Mouse (Mus musculus): ENCODE data around the gene Psmc5.

Gene Psmc5

DNA sequence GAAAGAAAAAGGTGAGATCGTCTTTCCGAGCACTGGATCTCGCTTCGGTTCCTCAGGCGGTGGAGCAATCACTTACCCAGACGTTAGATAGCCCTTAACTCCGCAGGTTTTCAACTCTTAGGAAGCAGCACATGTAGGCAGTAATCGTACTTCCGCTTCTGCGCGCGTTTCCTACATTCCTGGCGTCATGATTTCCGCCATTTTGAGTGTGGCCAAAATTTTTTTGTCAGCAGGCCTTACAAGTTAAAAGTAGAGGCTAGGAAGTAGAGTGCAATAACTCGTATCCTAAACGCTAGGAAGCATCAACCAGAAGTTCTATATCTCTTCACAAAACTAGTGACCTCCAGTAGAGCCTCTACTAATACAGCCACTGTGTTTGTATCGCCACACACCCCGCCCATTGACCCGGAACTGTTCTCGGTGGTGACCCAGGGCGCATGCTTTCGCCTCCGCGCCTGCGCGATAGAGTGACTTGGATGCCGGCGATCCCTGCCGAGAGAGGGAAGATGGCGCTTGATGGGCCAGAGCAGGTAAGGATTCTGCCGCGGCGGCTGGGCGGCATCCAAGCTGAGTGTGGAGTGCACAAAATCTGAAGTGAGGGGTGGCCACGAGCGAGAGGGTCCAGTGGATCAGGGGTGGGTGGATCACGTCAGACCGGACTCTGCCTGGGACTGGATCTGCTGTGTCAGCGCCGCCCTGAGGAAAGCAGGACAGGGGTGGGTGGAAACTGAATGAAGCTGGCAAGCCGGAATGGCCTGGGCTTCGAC lies at the start of gene Psmc5, which contains the start of gene Ftsj3:
TSS of gene Psmc5 (plus strand) at position 470 of the 767 bp plus-strand sequence.
TSS of gene Ftsj3 (minus strand) at position 395 of the 767 bp plus-strand sequence.
- in situ Hi-C loops (cut with MboI; ENCODE audit: unreplicated experiment in 2 of 2): loop anchor here in 1 of 2 experiments (10.0 kb wide), 1 partner anchor 69 kb away; no protein-coding TSS in a partner anchor

DNA sequence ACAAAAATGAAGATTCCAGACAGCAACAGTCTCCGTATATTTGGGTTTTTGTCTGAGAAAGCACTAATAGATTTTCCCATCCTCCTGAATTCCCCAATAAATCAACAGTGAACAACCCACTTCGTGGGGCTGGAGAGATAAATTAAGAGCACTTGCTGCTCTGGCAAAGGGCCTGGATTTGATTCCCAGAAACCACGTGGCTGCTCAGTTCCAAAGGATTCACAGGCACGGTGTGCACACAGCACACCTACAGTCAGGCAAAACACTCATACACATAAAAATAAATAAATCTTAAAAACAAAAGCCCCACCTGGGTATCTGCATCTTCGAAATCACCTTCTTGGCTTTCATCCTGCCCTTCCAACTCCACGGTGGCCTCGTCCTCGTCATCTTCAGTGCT lies 43.2 kb upstream of the Psmc5 start:
- in situ Hi-C loops (cut with MboI; ENCODE audit: unreplicated experiment in 2 of 2): no loop called here

DNA sequence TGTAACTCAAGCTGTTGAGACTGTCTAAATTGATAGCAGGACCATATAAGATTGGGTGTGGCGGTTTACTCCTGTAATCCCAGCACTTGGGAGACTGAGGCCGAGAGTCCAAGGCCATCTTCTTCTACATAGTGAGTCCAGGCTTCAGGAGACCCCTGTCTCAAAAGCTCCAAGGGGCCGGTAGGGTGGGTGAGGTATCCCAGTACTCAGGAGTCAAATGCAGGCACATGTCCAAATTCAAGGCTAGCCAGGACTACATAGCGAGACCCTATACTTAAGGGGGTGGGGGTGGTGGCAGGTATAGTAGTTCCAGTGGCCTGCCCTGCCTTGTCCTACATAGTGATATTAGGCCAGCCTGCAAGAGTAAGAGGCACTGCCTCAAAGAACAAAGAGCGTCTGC lies 41.1 kb upstream of the Psmc5 start:
- in situ Hi-C loops (cut with MboI; ENCODE audit: unreplicated experiment in 2 of 2): no loop called here

DNA sequence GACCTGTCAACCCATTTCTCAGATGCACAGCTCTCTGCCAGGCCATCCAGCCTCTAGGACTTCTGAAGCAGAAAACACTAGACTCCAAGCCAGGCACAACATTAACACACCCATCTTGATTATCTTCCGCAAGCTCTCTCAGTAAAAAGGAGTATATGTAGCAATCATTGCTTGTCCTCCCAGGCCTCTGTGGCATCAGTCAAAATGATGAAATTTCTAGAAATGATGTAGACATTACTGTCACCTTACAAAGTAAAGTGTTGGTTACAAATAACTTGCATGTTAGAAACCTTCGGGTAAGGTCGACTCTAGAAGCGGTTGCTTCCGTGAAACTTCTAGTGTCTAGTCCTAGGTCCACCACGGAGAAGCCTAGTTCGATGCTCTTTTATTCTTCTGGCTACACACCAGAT lies 40.5 kb upstream of the Psmc5 start:
- in situ Hi-C loops (cut with MboI; ENCODE audit: unreplicated experiment in 2 of 2): no loop called here

DNA sequence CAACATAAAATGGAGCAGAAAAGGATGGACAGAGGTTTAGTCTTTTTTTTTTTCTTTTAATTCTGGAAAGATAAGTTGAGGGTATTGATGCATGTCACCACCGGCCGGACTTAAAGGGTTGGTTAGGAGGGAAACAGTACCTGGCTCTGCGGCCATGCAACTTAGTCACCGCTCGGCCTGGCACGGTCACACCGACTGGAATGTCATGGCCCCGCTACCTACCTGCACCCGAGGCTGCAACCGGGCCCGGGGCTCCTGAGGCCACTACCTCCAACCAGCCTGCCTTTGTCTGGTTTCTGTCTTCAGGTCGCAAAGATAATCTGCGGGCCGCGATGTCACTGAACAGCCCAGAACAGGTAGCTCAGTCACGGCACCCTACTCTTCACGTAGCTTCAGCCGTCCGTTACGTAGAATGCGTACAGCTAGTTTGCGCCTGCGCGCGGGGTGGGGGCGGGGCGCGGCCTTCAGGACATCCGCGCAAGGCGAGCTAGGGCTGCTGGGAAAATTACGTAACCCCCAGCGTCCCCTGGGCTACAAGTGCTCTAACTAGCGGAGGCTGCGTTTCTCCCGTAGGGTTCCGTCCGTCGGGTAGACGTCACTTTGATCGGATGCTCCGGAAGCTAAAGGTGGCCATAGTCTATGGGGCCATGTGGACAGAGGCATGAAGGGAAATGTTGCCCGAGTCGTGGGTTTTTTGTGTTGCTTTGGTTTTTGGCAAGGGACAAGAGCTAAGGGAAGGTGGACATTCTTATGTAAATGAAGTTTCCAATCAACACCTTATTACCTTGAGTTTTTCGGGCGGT lies 39.8 kb upstream of the Psmc5 start, which contains the start of gene Ccdc47:
TSS of gene Ccdc47 (minus strand) at position 418 of the 803 bp plus-strand sequence.
- in situ Hi-C loops (cut with MboI; ENCODE audit: unreplicated experiment in 2 of 2): no loop called here

DNA sequence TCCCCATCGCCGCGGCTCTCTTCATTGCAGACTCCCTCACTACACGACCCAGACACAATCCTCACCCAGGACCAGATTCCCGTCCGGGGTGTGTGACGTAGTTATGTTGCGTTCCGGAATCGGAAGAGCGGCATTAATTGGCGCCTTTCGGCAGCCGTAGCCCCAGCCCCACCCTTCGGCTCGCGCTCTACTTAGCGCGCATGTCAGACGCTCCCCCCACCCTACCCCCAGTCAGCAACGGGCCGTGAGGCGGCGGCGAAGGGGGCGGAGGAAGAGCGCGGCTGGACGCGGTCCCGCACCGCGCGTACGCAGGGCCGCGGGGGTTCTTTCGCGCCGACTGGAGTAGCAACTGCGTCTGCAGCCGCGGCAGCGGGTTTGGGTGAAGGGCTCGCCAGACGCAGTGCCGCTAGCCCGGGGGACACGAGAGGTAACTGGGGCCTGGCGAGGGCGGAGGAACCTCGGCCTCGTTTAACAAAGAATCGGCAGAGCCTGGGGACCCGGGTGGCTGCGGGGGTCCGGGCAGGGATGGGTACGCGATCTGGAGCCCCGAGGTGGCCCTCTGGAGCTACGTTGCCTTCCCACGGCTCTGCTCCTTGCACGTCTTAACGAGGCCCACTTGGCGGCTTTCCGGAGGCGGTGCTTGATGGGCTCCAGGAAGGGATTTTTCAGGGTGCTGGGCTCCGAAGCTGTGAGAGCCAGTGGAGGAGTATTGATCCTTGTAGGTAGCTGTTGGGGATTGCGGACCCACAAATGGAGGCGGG lies 39.0 kb upstream of the Psmc5 start, which contains the start of gene Ddx42:
TSS of gene Ddx42 (plus strand) at position 197 of the 761 bp plus-strand sequence.
- in situ Hi-C loops (cut with MboI; ENCODE audit: unreplicated experiment in 2 of 2): no loop called here

DNA sequence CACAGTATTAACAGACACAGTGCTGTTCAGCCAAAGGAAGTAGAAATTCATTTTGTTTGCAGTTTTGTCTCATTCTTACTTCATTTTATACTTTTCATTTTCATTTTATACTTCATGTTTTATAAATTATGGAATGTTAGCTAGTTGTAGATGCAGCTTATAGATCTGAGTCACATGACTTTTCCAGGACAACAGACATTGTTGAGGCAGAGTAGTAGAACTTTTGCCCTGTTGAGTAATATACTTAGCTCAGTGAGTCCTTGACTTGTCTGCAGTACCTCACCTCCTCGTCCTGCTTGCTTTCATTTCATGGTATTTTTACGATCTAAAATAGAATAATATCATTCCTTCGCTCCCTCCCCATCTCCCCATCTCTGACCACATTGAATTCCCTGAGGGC lies 35.4 kb upstream of the Psmc5 start:
- in situ Hi-C loops (cut with MboI; ENCODE audit: unreplicated experiment in 2 of 2): loop anchor here in 1 of 2 experiments (5.0 kb wide), 1 partner anchor 47 kb away; no protein-coding TSS in a partner anchor

DNA sequence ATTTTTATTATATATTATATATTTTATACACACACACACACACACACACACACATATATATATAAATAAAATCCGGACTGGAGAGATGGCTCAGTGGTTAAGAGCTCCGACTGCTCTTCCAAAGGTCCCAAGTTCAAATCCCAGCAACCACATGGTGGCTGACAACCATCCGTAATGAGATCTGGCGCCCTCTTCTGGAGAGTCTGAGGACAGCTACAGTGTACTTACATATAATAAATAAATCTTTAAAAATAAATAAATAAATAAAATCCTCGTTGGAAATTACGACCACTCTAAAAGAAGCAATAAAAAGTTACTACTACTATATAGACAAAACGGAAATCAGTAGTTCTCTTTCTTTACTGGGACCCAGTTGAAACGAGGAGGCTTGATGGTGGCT lies 22.0 kb upstream of the Psmc5 start:
- in situ Hi-C loops (cut with MboI; ENCODE audit: unreplicated experiment in 2 of 2): loop anchor here in 1 of 2 experiments (10.0 kb wide), 1 partner anchor 79 kb away; no protein-coding TSS in a partner anchor

DNA sequence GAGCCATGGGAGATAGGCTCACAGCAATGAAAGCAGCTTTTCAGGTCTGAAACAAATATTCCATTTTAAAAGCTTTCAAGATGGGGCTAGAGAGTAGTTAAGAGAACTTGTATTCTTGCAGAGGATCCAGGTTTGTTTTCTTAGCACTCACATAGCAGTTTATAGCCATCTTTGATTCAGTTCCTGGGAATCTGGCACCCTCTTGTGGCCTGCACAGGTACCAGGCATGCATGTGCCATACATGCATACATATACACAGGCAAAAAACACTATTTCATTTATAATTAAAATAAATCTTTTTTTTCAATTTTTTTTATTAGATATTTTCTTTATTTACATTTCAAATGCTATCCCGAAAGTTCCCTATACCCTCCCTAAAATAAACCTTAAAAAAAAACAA lies 9.1 kb upstream of the Psmc5 start:
- in situ Hi-C loops (cut with MboI; ENCODE audit: unreplicated experiment in 2 of 2): loop anchor here in 1 of 2 experiments (5.0 to 10.0 kb wide), 2 partner anchors 80 to 92 kb away; no protein-coding TSS in a partner anchor

DNA sequence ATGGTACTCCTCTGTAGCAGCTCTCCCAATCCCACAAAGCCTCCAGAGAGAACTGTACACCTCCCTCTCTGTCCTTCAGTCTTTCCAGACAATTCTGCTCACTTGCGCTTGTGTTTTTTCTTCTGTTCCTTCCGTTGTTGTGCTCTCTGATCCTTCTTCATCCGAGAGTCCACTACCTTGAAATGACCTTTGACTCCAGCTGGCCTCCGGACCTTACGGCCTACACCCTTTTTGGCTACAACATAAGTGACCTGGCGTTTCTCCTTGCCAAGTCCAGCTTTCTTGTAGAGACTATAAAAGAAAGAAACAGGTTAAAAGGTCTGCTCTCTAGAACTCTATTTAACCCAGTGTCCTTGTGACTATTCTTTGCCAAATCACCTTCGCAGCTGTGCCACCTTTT lies 6.6 kb upstream of the Psmc5 start:
- in situ Hi-C loops (cut with MboI; ENCODE audit: unreplicated experiment in 2 of 2): loop anchor here in 1 of 2 experiments (5.0 to 10.0 kb wide), 2 partner anchors 78 to 95 kb away; no protein-coding TSS in a partner anchor

DNA sequence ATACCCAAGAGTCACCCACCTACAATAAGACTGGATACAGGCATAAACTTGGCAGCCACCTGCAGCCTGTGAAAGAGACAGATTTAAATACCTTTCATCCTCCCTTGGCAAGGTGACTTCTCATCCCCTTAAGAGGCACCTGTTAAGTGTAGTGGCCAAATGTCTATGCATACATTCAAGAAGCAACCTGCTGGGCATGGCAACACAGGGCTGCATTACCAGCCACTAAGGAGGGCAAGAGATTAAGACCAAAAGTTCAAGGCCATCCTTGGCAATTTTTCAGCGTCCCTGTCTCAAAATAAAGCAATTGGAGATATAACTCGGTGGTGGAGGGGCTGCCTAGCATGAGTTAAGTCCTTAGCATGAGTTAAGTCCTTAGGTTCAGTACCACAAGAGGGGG lies 1.2 kb upstream of the Psmc5 start:
- in situ Hi-C loops (cut with MboI; ENCODE audit: unreplicated experiment in 2 of 2): loop anchor here in 1 of 2 experiments (10.0 kb wide), 1 partner anchor 70 kb away; no protein-coding TSS in a partner anchor

DNA sequence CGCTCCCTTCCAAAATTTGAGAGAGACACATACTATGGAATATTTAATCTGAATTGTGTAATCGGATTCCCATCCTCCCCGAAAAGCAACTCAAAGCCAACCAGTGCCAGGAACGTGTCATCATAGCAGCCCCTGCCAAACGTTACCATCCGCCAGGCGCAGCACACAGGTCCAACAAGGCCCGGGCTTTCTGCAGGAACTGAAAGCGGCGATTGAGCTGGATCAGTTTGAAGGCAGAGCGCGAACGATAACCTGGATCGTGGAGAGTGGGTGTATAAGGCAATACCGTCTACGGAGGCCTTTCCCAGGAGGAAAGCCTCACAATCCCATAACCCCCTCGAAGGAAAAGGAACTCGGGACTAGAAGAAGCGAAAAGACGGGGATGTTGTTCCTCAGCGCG lies 780 bp upstream of the Psmc5 start:
- in situ Hi-C loops (cut with MboI; ENCODE audit: unreplicated experiment in 2 of 2): loop anchor here in 1 of 2 experiments (10.0 kb wide), 1 partner anchor 70 kb away; no protein-coding TSS in a partner anchor

DNA sequence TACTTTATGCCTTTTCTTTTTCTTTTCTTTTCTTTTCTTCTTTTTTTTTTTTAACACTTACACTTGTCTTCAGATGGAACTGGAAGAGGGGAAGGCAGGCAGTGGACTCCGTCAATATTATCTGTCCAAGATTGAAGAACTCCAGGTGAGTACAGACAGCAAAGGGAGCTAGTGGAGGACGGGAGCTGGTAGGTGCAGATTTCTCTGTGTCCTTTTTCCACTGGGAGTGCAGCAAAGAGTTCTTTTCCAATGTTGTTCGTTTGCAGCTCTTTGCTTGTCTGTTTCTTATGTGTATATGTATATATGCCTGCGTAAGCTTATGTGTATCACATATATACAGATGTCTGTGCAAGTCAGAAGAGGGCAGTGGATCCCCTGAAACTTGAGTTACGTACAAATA lies 821 bp downstream of the Psmc5 start:
- in situ Hi-C loops (cut with MboI; ENCODE audit: unreplicated experiment in 2 of 2): loop anchor here in 1 of 2 experiments (10.0 kb wide), 1 partner anchor 68 kb away; no protein-coding TSS in a partner anchor

DNA sequence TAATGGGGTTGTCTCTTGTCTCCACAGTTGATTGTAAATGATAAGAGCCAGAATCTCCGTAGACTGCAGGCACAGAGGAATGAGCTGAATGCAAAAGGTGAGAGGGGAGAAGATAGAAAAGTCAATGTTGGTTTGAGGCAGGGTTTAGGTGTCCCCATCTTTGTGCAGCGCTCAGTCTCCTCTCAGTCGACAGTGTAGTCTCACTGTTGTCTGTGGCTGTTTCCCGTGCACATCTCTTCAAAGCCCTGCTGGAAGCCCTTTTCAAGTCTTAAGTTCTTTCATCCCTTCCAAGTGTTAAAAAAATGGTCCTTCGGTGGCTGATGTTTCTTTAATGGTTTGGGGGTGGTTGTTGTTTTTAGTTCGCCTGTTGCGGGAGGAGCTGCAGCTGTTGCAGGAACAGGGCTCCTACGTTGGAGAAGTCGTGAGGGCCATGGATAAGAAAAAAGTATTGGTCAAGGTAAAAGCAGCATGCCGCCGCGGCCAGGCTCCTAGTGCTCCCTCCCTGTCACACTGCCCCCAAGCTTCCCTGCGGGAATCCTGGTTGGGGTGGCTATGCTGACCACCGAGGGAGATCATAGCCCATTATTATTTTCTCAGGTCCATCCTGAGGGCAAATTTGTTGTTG lies 5.0 kb downstream of the Psmc5 start:
- in situ Hi-C loops (cut with MboI; ENCODE audit: unreplicated experiment in 2 of 2): no loop called here

DNA sequence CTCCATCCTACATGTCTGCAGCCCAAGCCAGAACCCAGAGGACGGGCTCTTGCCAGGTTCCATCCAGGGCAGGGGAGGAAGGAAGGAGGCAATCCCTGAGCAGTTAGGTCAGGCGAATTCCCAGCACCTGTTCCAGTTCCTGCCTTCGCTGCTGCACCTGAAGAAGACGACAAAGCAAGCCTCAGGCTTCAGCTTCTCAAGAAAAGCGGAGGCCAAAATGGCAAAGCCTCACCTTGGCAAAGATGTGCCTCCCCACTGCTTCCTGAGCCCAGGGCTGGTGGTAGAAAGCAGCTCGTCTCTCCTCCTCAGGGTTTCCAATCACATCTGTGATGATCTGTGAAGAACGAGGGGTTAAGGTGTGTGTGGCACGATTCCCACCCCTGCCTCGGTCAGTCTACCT lies 8.0 kb downstream of the Psmc5 start:
- in situ Hi-C loops (cut with MboI; ENCODE audit: unreplicated experiment in 2 of 2): no loop called here

DNA sequence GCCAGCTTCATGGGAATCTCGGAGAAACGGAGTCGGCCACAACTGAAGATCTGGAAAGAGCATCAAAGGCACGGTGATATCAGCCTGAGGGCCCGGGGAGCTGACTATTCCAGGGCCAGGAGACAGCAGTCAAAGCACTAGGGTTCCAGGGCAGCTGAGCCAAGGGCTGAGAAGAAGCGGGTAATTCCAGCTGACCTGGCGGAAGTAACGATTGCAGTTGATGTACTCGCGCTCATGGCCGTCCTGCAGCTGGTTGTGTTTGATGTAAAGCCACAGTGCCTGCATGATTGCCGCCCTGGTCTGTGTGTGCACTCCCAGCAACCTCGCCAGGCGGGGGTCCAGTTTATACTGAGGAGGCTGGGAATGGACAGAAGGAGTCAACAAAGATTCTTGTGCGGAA lies 9.0 kb downstream of the Psmc5 start:
- in situ Hi-C loops (cut with MboI; ENCODE audit: unreplicated experiment in 2 of 2): loop anchor here in 1 of 2 experiments (5.0 kb wide), 1 partner anchor 43 kb away; no protein-coding TSS in a partner anchor

DNA sequence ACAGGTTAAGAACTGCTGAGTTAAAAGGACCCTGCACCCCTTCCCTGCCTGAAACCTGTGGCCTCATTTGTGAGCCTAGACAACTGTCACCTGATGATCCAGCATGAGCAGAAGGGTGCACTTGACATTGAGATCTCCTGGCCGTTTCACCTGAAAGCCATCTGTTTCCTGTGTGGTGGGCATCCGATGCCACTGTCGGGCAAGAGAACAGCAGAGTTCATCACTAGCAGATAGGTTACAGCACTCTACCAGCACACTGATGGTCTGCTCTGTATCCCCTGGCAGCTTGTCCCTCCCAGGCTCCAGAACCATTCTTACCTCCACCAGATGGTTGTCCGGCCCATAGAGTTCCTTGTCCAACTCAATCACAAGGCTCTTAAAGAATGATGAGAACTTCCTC lies 9.6 kb downstream of the Psmc5 start:
- in situ Hi-C loops (cut with MboI; ENCODE audit: unreplicated experiment in 2 of 2): loop anchor here in 1 of 2 experiments (5.0 kb wide), 1 partner anchor 43 kb away; no protein-coding TSS in a partner anchor

DNA sequence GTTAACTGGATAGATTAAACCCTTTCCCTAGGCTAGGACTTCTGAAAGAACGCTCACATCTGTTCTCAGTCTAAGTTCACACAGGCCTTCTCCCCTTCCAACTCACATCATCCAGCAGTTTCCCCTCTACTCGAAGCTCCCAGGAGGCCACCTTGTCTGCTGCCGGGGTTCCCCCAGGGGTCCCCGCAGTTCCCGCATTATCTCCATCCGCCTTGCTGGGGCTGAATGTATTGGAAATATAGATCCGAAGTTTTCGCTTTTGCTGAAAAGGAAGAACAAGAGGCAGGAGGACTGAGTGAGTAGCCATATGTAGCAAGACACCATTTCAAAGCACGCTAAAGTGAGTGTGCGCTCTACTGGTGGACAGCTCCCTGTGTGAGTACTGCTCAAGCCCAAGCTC lies 10.5 kb downstream of the Psmc5 start:
- in situ Hi-C loops (cut with MboI; ENCODE audit: unreplicated experiment in 2 of 2): loop anchor here in 1 of 2 experiments (5.0 kb wide), 1 partner anchor 44 kb away; no protein-coding TSS in a partner anchor

DNA sequence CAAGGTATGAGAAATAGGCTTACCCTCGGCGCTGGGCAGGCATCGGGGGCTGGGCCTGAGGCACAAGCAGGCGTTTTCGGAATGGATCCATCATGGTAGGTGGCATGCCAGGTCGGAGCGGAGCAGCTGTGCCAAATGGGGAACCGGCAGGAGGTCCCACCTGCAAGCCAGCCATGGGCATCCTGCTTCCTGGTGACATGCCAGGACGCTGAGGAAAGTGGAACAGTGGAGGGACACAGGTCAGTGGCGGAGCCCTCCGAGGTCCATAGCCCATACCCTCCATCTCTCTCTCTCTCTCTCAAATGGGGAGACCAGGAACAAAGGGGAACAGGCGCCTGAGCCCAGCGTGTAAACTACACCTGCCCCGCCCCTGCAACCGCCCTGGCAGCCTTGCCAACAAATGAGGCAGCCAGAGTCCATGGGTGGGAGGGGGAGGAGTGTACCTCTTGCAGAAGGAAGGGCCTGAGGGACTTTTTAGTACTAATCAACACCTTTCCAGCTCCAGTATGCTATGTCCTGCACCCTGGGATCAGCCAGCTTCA lies 11.4 kb downstream of the Psmc5 start:
- in situ Hi-C loops (cut with MboI; ENCODE audit: unreplicated experiment in 2 of 2): loop anchor here in 1 of 2 experiments (5.0 kb wide), 1 partner anchor 45 kb away; no protein-coding TSS in a partner anchor

Data from v-Abl transformed pro-B cells (cell line).